Mouse (Mus musculus): ENCODE measurements around the gene Smarca1. TPM values are rescaled to one million over a fixed set of nuclear protein-coding genes. Genes with fewer than 3 reads are reported as not detected.

The Smarca1 gene
- polyA plus RNA-seq, 1 experiment, result 6.1 TPM

GRCm38 (mm10) chrX:47760212-47760611, 132.6 kb downstream of the Smarca1 start:
- no peak overlapping the region for H3K27ac ChIP-seq (ENCODE audit: insufficient read depth, low read length)

More at GRCm38 (mm10) chrX:47760212-47760611, 132.6 kb downstream of the Smarca1 start:
- no peak for TF ChIP-seq POLR2A (IDR thresholded peaks at IDR 0.05; ENCODE audit: borderline replicate concordance, insufficient read depth, low read length)
- no peak for TF ChIP-seq CTCF (IDR thresholded peaks at IDR 0.05; ENCODE audit: borderline replicate concordance, insufficient read depth, low read depth, low read length)
- Histone ChIP-seq H3K4me3 (replicated peaks; ENCODE audit: insufficient read depth, low read depth, low read length) (no peak overlapping the region), H3K27me3 (ENCODE audit: control insufficient read depth, insufficient read depth, low read length) (no peaks in the 10 kb centered on the region), H3K4me1 (ENCODE audit: control insufficient read depth, insufficient read depth, low read length) (no peaks in the 10 kb centered on the region)
- 63% methylated on average over 1 of the region's 1 CpGs for WGBS
- no peak for DNase-seq

Other genes with a start within 250 kb of the Smarca1 start
- 50.6 and 52.6 TPM in 2 replicates for gene Ocrl, start 19.4 kb upstream of the Smarca1 start, polyA plus RNA-seq (2012; rRNA removed)
- 20.0 and 24.9 TPM in 2 replicates for gene Apln, start 141.9 kb upstream of the Smarca1 start, polyA plus RNA-seq (2012; rRNA removed)
- gene Xpnpep2, start 215.8 kb upstream of the Smarca1 start, polyA plus RNA-seq (2012; rRNA removed), result 0.08 and 0.13 TPM in 2 replicates